Mouse (Mus musculus): ENCODE results near the gene Pnpla1.

DNA sequence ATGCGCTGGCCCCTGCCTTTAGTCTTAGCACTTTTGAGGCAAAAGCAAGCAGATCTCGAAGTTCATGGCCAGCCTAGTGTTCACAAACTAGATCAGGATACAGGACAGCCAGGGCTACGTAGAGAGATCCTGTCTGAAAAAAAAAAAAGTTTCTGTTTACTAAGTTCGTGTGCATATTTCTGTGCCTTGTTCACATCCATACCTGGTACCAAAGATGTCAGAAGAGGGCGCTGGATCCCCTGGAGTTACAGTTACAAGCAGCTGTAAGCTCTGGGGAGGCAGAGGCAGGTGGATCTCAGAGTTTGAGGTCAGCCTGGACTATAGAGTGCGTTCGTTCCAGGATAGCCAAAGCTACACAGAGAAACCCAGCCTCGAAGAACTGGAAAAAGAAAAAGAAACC lies 24.6 kb downstream of the Pnpla1 start:
- no peak for TF ChIP-seq CTCF (IDR thresholded peaks at IDR 0.05; ENCODE audit: extremely low read depth, insufficient read depth, insufficient read length, insufficient replicate concordance)
- TF ChIP-seq POLR2A (IDR thresholded peaks at IDR 0.05; ENCODE audit: low read depth, low read length): no peak
